Mouse (Mus musculus) ES-Bruce4 (cell line): Measurements from ENCODE around the gene Mrm3.

Experiments
- CTCF ChIP-seq: IDR thresholded peaks from one replicate; pipeline ENCODE4 v1.8.1; 2011; ENCODE audit warnings: low read depth, low read length
- EP300 ChIP-seq: IDR thresholded peaks from 2 replicates; pipeline ENCODE4 v1.6.1; 2011; ENCODE audit warnings: low read depth, low read length; ENCODE audit not compliant: insufficient read depth

GRCm38 (mm10) chr11:76201761-76202674 lies 41.5 kb upstream of the Mrm3 start:
- no peak for TF ChIP-seq CTCF
- no peak for TF ChIP-seq EP300
